Mouse (Mus musculus) macrophage (primary cell): ENCODE results near the gene Smarcd3. TPM values are rescaled to one million over a fixed set of nuclear protein-coding genes. Genes with fewer than 3 reads are reported as not detected.

Source experiments
- H3K27ac ChIP-seq: fragments of 350-480 bp; formaldehyde crosslinking; 2 replicates; pipeline ENCODE4 v1.9.0; 2021
- H3K36me3 ChIP-seq: fragments of 350-480 bp; formaldehyde crosslinking; 2 replicates; pipeline ENCODE4 v1.9.0; 2021; ENCODE audit errors: inconsistent target
- H3K4me3 ChIP-seq: fragments of 350-480 bp; formaldehyde crosslinking; 2 replicates; pipeline ENCODE4 v1.9.0; 2021; ENCODE audit errors: inconsistent target
- H3K79me2 ChIP-seq: fragments of 350-480 bp; formaldehyde crosslinking; 2 replicates; pipeline ENCODE4 v1.9.0; 2021; ENCODE audit errors: inconsistent target
- WGBS: methylation state at CpG from one replicate; pipeline ENCODE4 v1.1.7; 2026; ENCODE audit warnings: inconsistent platforms; ENCODE audit not compliant: missing documents; 5-methylcytosine and 5-hydroxymethylcytosine counted together
- polyA plus RNA-seq: library from polyadenylated mRNA; stranded (reverse); fragments of 250-400 nt; gene quantifications from 3 replicates; pipeline ENCODE4 v1.2.4, GENCODE M21; 2018; ENCODE audit warnings: inconsistent platforms

The Smarcd3 gene
- polyA plus RNA-seq, 1 experiment from 2014 or later: 0.03 TPM

DNA sequence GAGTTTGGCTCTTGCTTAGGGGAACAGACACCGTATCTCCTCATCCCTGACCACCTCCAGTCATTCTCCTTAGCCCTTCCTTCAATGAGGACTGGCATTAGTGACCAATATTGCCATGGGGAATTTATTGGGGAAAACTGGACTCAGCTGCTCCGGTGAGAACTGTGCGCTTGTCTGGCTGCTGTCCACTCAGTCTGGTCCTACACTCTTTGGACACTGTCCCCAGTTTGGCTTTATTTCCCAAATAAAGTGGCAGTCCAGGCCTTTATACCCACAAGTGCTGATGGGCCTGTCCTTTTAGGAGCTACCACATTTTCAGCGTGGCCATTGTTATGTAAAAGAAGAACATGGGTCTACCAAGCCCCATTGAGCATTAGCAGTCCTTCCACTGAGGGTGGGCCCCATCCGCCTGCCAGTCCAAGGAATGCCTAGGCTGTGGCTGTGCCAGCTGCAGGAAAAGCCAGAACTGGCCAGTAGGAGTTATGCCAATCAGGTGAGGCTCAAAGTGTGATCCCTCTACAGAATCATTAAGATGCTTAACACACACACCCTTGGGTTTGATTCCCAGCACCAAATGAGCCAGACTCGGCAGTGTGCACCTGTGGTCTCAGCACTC lies 11.4 kb upstream of the Smarcd3 start:
- 83% methylated on average over 6 of the region's 6 CpGs for WGBS
- Histone ChIP-seq H3K4me3 (no peak overlapping the region), H3K79me2 (no peaks in the 10 kb centered on the region), H3K36me3 (no peaks in the 10 kb centered on the region), H3K27ac (no peak overlapping the region)

DNA sequence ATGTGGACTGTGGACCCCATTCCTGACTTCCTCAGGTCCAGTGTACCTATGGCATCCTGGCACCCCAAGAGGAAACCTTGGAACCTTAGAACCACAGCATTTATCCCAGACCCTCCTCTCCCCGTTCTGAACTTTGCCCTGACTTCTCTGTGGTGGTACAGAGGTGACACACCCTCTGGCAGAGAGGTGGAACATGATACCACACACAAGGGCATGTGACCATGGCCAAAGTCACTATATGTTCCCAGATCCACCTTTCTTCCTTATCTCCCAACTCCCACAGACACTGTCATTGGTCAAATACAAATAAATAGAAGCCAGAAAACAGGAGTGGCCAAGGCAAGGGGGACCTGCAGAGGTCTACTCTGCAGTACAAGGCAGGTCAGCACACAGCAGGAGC lies 10.9 kb upstream of the Smarcd3 start:
- WGBS: 80% methylated on average over 1 of the region's 1 CpGs
- no peaks in the 10 kb centered on the region for H3K79me2 ChIP-seq

DNA sequence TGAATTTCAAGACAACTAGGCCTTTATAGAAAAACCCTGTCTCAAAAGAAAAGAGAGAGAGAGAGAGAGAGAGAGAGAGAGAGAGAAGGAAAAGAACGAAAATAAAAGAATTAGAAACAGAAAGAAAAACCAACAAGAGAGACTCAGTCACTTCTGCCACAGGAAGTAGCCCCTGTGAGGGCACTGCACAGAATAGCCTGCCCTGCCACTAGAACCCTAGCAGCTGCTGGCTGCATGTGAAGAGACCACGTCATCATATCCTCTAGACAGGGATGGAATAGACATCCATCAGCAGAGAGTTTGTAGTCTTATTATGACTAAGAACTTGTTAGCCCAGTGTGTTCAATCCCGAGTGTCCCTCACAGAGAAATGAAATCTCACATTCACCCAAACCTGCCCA lies 5.5 kb upstream of the Smarcd3 start:
- H3K79me2 ChIP-seq: no peaks in the 10 kb centered on the region
- WGBS: 29% methylated on average over 3 of the region's 3 CpGs
- H3K36me3 ChIP-seq: no peaks in the 10 kb centered on the region
- no peak overlapping the region for H3K4me3 ChIP-seq
- no peak overlapping the region for H3K27ac ChIP-seq

More for the DNA sequence above, 10.9 kb upstream of the Smarcd3 start:
- no peaks in the 10 kb centered on the region for H3K36me3 ChIP-seq
- no peak overlapping the region for H3K4me3 ChIP-seq
- H3K27ac ChIP-seq: no peak overlapping the region

- Histone ChIP-seq H3K79me2 (no peaks in the 10 kb centered on the region), H3K4me3 (no peak overlapping the region)
- WGBS: 77% methylated on average over 4 of the region's 4 CpGs
Measured at GRCm38 (mm10) chr5:24624822-24625120, 560 bp upstream of the Smarcd3 start.

DNA sequence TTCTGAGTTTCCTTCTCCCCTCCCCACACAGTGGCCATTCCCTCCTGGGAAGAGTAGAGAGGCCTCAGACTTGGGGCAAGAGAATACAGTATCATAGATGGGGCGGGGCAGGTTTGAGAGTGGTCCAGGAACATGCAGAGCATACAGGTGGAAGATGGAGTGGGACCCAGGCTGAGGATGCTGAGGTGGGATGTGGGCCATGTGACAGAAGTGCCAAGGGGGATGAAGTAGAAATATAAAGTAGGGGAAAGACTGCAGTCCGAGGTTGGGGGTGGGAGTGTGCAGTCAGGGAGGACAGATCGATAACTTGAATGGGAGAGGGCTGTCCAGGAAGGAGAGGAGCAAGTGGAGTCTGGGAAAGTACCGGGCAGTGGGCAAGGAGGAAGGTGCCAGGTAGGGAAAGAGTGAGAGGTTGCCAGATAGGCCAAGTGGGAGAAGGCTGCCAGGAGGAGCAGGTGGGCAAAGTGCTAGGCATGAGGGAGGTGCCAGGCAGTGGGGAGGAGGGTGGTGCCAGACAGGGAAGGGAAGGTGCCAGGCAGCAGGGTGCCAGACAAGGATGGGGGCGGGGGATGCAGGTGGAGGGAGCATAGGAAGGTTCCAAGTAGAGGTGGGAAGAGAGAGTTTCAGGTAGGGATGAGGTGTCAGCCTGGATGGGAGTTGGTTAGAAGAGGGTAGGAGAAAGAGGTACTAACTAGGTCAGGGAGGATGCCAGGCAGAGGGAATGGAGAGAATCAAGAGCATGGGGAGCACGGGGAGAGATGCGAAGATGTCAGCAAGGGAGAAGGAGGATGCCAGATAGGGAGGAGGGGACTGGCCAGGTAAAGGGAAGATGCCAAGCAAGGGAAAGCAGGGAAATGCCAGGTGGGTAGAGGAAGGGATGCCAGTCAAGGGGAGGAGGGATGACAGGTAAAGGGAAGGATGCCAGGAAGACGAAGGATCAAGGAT lies 898 bp downstream of the Smarcd3 start:
- 62% methylated on average over 8 of the region's 8 CpGs for whole genome bisulfite sequencing
- H3K79me2 ChIP-seq: no peaks in the 10 kb centered on the region
- H3K27ac ChIP-seq: no peak overlapping the region
- no peak overlapping the region for H3K4me3 ChIP-seq
- no peaks in the 10 kb centered on the region for H3K36me3 ChIP-seq

More at GRCm38 (mm10) chr5:24624822-24625120, 560 bp upstream of the Smarcd3 start:
- Histone ChIP-seq H3K36me3 (no peaks in the 10 kb centered on the region), H3K27ac (no peak overlapping the region)

GRCm38 (mm10) chr5:24622386-24623040 lies 1.7 kb downstream of the Smarcd3 start:
- no peaks in the 10 kb centered on the region for H3K36me3 ChIP-seq
- WGBS: 91% methylated on average over 7 of the region's 7 CpGs
- H3K27ac ChIP-seq: no peak overlapping the region

GRCm38 (mm10) chr5:24620626-24621025 lies 3.6 kb downstream of the Smarcd3 start:
- Histone ChIP-seq H3K4me3 (no peak overlapping the region), H3K27ac (no peak overlapping the region), H3K36me3 (no peaks in the 10 kb centered on the region), H3K79me2 (no peaks in the 10 kb centered on the region)
- WGBS: 94% methylated on average over 8 of the region's 8 CpGs

More at GRCm38 (mm10) chr5:24622386-24623040, 1.7 kb downstream of the Smarcd3 start:
- H3K79me2 ChIP-seq: no peaks in the 10 kb centered on the region
- no peak overlapping the region for H3K4me3 ChIP-seq

- 86% methylated on average over 8 of the region's 8 CpGs for WGBS
- Histone ChIP-seq H3K27ac (no peak overlapping the region), H3K79me2 (no peaks in the 10 kb centered on the region), H3K36me3 (no peaks in the 10 kb centered on the region), H3K4me3 (no peak overlapping the region)
Measured at GRCm38 (mm10) chr5:24620116-24620515, 4.1 kb downstream of the Smarcd3 start.

- WGBS: 91% methylated on average over 3 of the region's 3 CpGs
- no peaks in the 10 kb centered on the region for H3K79me2 ChIP-seq
- H3K4me3 ChIP-seq: no peak overlapping the region
- no peaks in the 10 kb centered on the region for H3K36me3 ChIP-seq
- no peak overlapping the region for H3K27ac ChIP-seq
Measured at GRCm38 (mm10) chr5:24618921-24619320, 5.3 kb downstream of the Smarcd3 start.

GRCm38 (mm10) chr5:24615097-24615496 lies 9.1 kb downstream of the Smarcd3 start:
- Histone ChIP-seq H3K79me2 (no peaks in the 10 kb centered on the region), H3K4me3 (no peak overlapping the region), H3K36me3 (no peaks in the 10 kb centered on the region), H3K27ac (no peak overlapping the region)
- 83% methylated on average over 4 of the region's 6 CpGs for WGBS

DNA sequence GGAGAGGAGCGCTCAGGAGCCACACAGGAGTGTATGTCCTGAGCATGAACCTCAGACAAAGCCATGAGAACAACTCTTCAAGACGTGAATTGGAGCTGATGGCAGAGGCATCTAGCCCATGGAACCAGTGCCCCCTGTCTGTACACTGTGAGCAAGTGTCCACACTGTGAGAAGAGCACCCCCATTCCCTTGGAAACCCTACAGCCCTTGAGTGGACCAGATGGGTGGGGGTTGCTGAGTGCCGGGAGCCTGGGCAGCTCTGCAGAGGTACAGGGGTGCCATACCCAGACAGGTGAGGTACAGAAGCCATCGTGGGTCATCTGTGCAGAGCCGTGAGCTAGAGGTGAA lies 11.9 kb downstream of the Smarcd3 start:
- Histone ChIP-seq H3K4me3 (no peak overlapping the region), H3K36me3 (no peaks in the 10 kb centered on the region), H3K27ac (no peak overlapping the region), H3K79me2 (no peaks in the 10 kb centered on the region)
- WGBS: 84% methylated on average over 5 of the region's 5 CpGs

- H3K79me2 ChIP-seq: no peaks in the 10 kb centered on the region
- 80% methylated on average over 7 of the region's 7 CpGs for WGBS
- H3K36me3 ChIP-seq: no peaks in the 10 kb centered on the region
- no peak overlapping the region for H3K4me3 ChIP-seq
- H3K27ac ChIP-seq: no peak overlapping the region
Measured at GRCm38 (mm10) chr5:24611366-24612301, 12.6 kb downstream of the Smarcd3 start.

DNA sequence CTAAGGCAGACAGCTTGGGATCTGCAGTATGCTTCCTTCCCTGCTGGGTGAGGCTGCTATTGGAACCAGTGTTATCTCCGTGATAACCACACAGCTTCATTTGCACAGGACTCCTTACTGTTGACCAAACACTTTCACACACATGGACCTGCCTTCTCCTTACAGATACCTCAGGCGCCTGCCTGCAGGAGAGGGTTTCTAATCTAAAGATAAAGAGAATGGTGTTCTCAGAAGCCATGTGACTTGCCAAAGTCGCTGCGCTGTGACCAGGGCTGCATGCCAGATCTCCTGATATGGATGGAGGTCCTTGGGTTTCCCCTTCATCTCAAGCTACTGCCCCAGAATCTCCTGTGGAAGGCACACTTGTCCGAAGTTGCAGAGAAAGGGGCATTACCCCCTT lies 14.8 kb downstream of the Smarcd3 start:
- H3K36me3 ChIP-seq: no peaks in the 10 kb centered on the region
- WGBS: 59% methylated on average over 5 of the region's 5 CpGs

GRCm38 (mm10) chr5:24605980-24606665 lies 18.1 kb downstream of the Smarcd3 start:
- Histone ChIP-seq H3K36me3 (no peaks in the 10 kb centered on the region), H3K79me2 (no peaks in the 10 kb centered on the region)
- 87% methylated on average over 12 of the region's 14 CpGs for WGBS

More for the DNA sequence above, 14.8 kb downstream of the Smarcd3 start:
- H3K79me2 ChIP-seq: no peaks in the 10 kb centered on the region
- no peak overlapping the region for H3K4me3 ChIP-seq
- no peak overlapping the region for H3K27ac ChIP-seq

More at GRCm38 (mm10) chr5:24605980-24606665, 18.1 kb downstream of the Smarcd3 start:
- no peak overlapping the region for H3K27ac ChIP-seq
- no peak overlapping the region for H3K4me3 ChIP-seq
